Mouse (Mus musculus) cerebellum, adult 11 months (tissue): Measurements from ENCODE around the gene Slc25a10.

Experiments
- DNase-seq: peaks from one replicate; pipeline ENCODE4 v3.0.0; 2022

Gene Slc25a10

GRCm38 (mm10) chr11:120545964-120546363, 54.3 kb downstream of the Slc25a10 start:
- DNase-seq: no peak

- no peak for DNase-seq
Measured at GRCm38 (mm10) chr11:120547469-120547868, 55.8 kb downstream of the Slc25a10 start.

- no peak for DNase-seq
Measured at GRCm38 (mm10) chr11:120548214-120548613, 56.6 kb downstream of the Slc25a10 start.

GRCm38 (mm10) chr11:120548786-120549167, 57.1 kb downstream of the Slc25a10 start:
- no peak for DNase-seq
